Mouse (Mus musculus) CH12F3 (cell line): ENCODE measurements around the gene Rdh11.
"Not testable (repeated sequence)": the region's sequence is repeated elsewhere in the genome, so short reads cannot be mapped to it uniquely, and the experiment has no call there.

Source experiments
- in situ Hi-C: fragments of 300-500 bp; cut with MboI; formaldehyde crosslinking; loops from 2 replicates; pipeline ENCODE4 v1.14.3; 2020; ENCODE audit warnings: low sequenced_read_pairs

Gene Rdh11

DNA sequence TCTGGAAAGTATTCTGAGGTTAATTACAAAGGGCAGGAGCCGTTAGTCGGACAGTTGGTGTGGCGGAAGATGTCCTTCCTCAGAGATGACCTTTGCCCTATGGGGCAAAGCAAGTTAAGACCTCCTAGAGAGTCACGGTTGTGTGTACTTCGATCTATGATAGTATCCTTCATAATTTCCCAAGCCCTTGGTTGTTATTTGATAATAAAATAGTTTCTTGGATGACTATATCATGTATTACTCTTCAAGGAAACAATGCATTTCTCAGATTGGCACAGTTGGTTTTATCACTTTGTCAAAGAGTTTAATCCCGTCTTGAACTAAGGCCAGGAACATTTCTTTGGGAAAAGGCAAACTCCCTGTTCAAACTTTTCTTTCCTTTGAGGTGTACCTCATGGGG, at the start of gene Rdh11:
Gene Rdh11 (minus strand): TSS at position 101 of the 400 bp plus-strand sequence.
- in situ Hi-C loops, result no loop called here

DNA sequence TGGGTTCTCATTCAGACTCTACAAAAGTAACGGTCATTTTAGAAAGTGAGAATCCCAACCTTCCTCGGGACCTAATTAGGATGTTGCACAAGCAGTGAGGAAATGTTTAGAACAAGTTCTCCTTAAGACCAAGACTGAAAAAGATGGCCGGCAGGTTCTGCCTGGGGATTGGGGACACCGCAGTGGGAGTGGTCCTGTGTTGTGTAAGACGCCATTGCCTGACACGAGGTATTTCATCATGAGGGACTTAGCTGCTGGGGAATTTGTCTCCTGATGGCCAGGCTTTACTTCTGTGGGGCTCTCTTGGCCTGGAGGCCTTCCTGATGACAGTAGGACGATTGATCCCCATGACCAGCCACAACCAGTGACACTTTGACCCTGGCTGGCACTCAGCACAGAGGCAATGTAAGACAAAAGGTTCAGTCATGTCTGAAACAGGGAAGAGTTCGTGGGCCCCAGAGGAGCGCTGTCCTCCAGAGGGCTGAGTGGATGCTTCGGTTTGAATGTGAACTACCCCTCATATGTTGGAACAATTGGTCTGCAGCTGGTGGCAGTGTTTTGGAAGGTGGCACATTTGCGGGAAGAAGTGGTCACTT, 43.5 kb upstream of the Rdh11 start:
- in situ Hi-C loops, result no loop called here

GRCm38 (mm10) chr12:79217511-79217910, 25.4 kb upstream of the Rdh11 start:
- in situ Hi-C loops, result no loop called here

DNA sequence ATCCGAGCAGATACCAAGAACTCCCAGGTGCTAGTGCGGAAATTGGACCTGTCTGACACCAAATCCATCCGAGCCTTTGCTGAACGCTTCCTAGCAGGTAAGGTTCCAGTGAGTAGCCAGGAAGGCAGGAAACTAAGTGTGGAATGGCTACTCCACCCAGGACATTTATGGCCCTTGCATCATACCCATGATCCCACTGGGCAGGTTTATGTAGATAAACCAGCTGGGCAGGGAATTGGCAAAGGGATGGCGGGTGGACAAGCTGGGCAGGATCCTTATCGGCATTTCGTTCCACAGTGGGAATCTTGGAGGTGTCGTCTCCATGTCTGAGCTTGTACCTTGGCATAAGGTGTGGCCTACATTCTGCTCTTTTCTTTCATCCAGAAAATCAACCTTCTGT, 19.4 kb upstream of the Rdh11 start:
- in situ Hi-C loops, result no loop called here

GRCm38 (mm10) chr12:79208703-79209464, 16.8 kb upstream of the Rdh11 start, which contains the start of gene Rdh12:
Gene Rdh12, plus strand, starts transcription at chr12:79208914.
- in situ Hi-C loops, result no loop called here

GRCm38 (mm10) chr12:79201882-79202281, 9.8 kb upstream of the Rdh11 start:
- in situ Hi-C loops, result no loop called here

- in situ Hi-C loops, result no loop called here
Measured at GRCm38 (mm10) chr12:79197105-79197504, 5.0 kb upstream of the Rdh11 start.

DNA sequence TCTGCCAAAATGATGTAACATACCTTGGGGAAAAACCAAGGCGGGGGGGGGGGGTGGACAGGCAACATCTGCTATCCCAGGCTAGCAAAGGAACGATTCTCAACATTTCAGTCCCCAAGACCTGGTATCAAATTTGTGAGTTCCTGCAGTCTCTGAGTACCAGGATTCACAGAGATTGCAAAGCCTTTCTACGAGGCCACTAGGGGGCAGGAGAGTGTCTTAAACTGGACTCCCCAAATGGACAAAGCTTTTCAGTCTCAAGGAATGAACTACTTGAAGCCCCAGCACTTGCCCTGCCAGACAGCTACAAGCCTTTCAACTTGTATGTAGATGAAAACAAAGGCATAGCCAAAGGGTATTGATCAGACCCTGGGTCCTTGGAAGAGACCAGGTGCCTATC, 1.3 kb upstream of the Rdh11 start:
- in situ Hi-C loops, result no loop called here

- in situ Hi-C loops, result no loop called here
Measured at GRCm38 (mm10) chr12:79191701-79192100, 392 bp downstream of the Rdh11 start.

- in situ Hi-C loops, result no loop called here
Measured at GRCm38 (mm10) chr12:79190931-79191673, 991 bp downstream of the Rdh11 start.

DNA sequence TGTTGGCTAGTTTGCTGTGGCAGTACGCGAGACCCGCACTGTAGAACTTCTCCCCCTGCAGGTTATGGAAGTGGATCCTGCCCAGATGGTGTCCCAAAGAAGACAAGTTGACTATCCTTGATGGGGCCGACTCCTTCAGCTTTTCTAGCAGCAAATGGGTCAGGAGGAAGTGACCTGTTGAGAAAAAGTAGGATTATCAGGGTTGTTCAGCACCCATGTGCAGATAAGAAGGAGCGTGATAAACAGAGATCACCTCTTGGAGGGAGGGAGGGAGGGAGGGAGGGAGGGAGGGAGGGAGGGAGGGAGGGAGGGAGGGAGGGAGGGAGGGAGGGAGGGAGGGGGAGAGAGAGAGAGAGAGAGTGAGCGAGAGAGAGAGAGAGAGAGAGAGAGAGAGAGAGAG, 6.9 kb downstream of the Rdh11 start:
- in situ Hi-C loops, result not testable (repeated sequence)

DNA sequence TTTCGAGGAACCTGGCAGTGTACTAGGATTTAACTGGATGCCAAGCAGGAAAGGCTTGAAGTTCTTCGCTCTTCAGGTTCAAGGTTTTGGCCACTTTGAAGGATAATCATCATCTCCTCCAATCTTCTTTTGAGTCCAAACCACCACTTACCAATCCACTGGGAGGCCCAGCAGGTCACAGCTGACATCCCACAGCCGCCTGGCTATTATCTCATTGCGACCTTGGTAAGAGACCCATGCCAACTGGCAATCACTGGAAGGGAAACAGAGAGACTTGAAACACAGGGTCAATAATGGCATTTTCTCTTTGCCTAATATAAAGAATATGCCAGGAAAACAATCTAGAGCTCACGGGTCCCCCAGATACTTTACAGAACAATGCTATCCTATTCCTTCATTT, 16.1 kb downstream of the Rdh11 start:
- in situ Hi-C loops, result no loop called here

DNA sequence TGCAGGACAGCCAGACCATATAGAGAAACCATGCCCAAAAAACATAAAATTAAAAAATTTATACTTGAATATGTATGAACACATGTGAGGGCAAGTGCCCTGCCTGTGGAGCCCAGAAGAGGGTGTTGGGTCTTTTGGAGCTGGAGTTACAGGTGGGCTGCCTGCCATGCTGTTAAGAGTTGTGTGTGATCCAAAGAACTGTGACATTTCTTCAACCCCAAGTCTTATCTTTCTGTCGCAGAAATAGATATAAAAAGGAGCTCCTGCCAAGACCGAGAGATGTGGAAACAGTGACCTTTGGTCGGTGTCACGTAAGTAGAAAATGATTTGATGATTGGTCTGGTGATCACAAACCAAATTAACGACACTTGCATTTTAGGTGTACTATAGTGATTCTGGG, 18.4 kb downstream of the Rdh11 start:
- in situ Hi-C loops, result no loop called here

GRCm38 (mm10) chr12:79172019-79172941, 19.8 kb downstream of the Rdh11 start, which contains the start of gene Vti1b:
Gene Vti1b, minus strand, starts transcription at chr12:79172667.
- in situ Hi-C loops, result no loop called here

DNA sequence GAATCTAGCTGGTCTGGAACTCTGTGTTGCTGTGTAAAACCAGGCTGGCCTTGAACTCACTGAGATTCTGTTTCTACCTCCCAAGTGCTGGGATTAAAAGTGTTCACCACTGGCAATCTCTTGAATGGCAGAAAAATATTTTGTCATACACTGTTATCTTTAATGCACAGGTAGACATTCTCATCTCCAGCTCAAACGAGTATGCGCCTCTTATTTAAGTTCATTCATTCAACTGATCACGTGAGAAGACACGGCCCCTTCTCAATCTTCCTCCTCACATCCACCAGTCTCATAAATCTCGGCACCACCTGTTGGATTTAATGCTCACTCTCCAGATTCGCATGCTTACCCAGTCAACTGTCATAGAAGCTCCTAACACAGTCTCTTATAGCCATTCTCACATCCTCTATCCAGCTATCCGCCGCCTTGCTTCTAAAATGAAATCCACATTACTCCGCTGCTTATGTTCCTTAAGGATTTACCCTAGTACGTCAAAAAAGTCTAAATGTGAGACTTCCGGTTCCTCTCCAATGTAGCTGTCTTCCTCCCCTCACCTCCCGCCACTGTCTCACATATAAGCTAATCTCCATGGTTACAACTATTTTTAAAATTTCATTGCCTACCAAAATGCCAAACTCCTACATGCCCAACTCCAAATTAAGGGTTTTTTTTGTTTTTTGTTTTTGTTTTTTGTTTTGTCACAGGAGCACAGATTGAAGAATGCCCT, 20.7 kb downstream of the Rdh11 start:
- in situ Hi-C loops, result no loop called here

- in situ Hi-C loops, result no loop called here
Measured at GRCm38 (mm10) chr12:79170421-79170820, 21.7 kb downstream of the Rdh11 start.

DNA sequence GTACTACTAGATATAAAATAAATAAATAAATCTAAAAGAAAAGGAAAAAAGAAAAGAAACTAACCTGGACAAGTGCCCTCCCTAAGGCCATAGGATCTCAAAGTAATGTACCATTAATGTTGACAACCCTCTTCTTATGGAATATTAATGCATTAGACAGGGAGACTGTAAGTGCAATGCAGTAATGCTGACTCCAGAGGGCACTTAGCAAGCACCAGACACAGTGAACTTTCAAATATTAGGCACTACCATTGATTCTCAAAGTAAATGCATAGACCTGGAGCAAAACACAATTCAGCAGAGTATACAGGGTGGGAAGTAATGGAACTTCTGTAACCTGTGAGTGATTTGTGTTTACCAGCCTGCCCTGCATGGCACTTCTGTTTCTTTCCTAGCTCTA, 22.9 kb downstream of the Rdh11 start:
- in situ Hi-C loops, result no loop called here

DNA sequence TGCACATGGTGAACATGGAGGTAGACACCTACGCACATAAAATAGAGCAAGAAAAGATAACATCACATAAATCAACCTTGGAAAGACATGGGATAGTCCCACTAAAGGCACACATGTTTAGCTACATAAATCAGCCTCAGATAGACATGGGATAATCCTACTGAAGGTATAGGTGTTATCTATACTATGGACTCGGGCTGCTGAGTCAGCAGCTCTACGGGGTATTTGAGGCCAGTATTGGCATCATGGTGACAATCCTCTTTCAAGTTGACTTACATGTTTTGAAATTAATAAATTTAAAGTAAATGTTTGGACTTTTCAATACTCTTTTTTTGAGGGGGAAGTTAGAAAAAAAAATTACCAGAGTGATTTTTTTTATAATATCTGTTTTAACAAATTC, 29.2 kb downstream of the Rdh11 start:
- in situ Hi-C loops, result no loop called here

DNA sequence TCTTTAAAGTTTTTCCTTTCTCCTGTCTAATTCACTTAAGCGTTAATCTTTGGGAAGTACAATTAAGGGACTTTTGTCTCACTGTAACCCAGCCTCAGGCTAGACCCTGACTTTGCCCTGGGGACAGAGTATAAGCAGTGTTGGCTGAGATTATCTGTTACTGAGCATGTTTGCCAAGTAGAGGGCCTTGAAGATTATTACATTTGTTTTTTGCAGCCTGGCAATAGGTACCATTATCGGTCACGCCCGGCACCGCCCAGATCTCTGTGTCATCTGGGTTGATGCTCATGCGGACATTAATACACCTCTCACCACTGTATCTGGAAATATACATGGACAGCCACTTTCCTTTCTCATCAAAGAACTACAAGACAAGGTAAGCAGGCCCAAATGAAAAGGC, 42.4 kb downstream of the Rdh11 start:
- in situ Hi-C loops, result no loop called here

- in situ Hi-C loops, result no loop called here
Measured at GRCm38 (mm10) chr12:79141384-79141783, 50.7 kb downstream of the Rdh11 start.
